Mouse (Mus musculus): Measurements from ENCODE around the gene Itga7.

DNA sequence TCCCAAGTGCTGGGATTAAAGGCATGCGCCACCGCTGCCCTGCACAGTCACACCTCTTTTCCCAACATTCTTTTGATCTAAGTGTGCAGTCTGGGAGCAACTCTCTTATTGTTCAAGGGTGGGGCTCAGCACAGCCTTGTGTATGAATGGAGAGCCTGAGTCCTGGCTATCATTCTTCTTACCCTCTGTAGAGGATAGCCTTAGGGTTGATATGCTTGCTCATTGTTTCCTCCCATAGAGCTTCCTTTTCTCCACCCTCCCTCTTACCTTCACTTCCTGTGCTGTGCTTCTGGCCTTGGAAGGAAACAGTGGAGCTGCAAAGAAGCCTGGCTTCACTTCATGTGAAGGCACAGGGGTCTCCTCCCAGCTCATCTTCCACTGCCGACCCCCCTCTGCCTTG is 32.9 kb upstream of the Itga7 start, which contains the start of gene Cd63:
- TF ChIP-seq CTCF (conservative IDR thresholded peaks at IDR 0.05; ENCODE audit: insufficient read depth, insufficient read length, low read depth, low read length) = no peak
- TF ChIP-seq POLR2A (IDR thresholded peaks at IDR 0.05; ENCODE audit: low read depth, low read length) = no peak

All from kidney, adult 2 months (tissue).